7 mouse cellular contexts compared by ENCODE assay signal in genomic region chr9:100642186-100642839, GRCm38 (mm10). TPM values are rescaled to one million over a fixed set of nuclear protein-coding genes. Genes with fewer than 3 reads are reported as not detected.
A peak's percentile ranks its signal among the peaks of the same experiment; 100 is the strongest.
DNase-seq lines count a peak whose midpoint lies in the region; ATAC-seq and TF ChIP-seq lines count a peak whose summit lies in the region.

No protein-coding gene starts in this region.

- WGBS in neural tube, embryonic 11.5 days: 4% methylated on average over 16 of the region's 16 CpGs
- 0% methylated on average over 16 of the region's 16 CpGs for WGBS in intestine, postnatal 0 days
- WGBS in midbrain, embryonic 12.5 days: 3% methylated on average over 16 of the region's 16 CpGs

- H3K4me2 ChIP-seq in neural tube, embryonic 11.5 days (ENCODE audit: low read depth): peak overlapping the region; percentile 70
- peak overlapping the region; percentile 67 for H3K4me2 ChIP-seq in intestine, postnatal 0 days (replicated peaks; ENCODE audit: low read depth)
- H3K4me2 ChIP-seq in midbrain, embryonic 12.5 days (replicated peaks): peak overlapping the region; percentile 72

- H3K4me3 ChIP-seq in neural tube, embryonic 11.5 days (ENCODE audit: low read depth, low read length): peak overlapping the region; percentile 87
- H3K4me3 ChIP-seq in bone marrow macrophage, adult 2 months (ENCODE audit: insufficient read depth, low read length): peak overlapping the region; percentile 62
- peak overlapping the region; percentile 99 for H3K4me3 ChIP-seq in erythroblast, embryonic 14.5 days (replicated peaks)
- H3K4me3 ChIP-seq in intestine, postnatal 0 days (ENCODE audit: low read depth, low read length): peak overlapping the region; percentile 93
- H3K4me3 ChIP-seq in midbrain, embryonic 12.5 days: peak overlapping the region; percentile 84

- H3K27ac ChIP-seq in neural tube, embryonic 11.5 days (ENCODE audit: low read depth, low read length): peak overlapping the region; percentile 98
- peak overlapping the region; percentile 86 for H3K27ac ChIP-seq in bone marrow macrophage, adult 2 months (ENCODE audit: insufficient read depth, low read depth, low read length)
- peak overlapping the region; percentile 99 for H3K27ac ChIP-seq in intestine, postnatal 0 days (ENCODE audit: low read depth, low read length)
- H3K27ac ChIP-seq in midbrain, embryonic 12.5 days (replicated peaks): peak overlapping the region; percentile 97

- DNase-seq in neural tube, embryonic 11.5 days (ENCODE audit: low spot score): peak; percentile 30
- DNase-seq in neural tube, embryonic 10.5 days (ENCODE audit: extremely low spot score, low spot score): no peak
- DNase-seq in right cerebral cortex, adult 18-20 months: no peak

- ATAC-seq in neural tube, embryonic 11.5 days (ENCODE audit: insufficient read depth, low FRiP score, low TSS enrichment): no peak
- peak; percentile 1; the same call in 1 of the 2 replicates for ATAC-seq in intestine, postnatal 0 days
- no peak for ATAC-seq in midbrain, embryonic 12.5 days (ENCODE audit: low FRiP score, low read depth)

- H3K27me3 ChIP-seq in neural tube, embryonic 11.5 days (ENCODE audit: control insufficient read depth, insufficient read depth, low read length): no peaks in the 10 kb centered on the region
- no peaks in the 10 kb centered on the region for H3K27me3 ChIP-seq in erythroblast, embryonic 14.5 days (ENCODE audit: control insufficient read depth)
- H3K27me3 ChIP-seq in intestine, postnatal 0 days (replicated peaks; ENCODE audit: control insufficient read depth, insufficient read depth, low read length): no peaks in the 10 kb centered on the region
- no peaks in the 10 kb centered on the region for H3K27me3 ChIP-seq in midbrain, embryonic 12.5 days

- no peak for TF ChIP-seq POLR2A in bone marrow macrophage, adult 2 months (IDR thresholded peaks at IDR 0.05; ENCODE audit: borderline replicate concordance, low read depth, low read length)

- H3K9ac ChIP-seq in neural tube, embryonic 11.5 days (ENCODE audit: low read length): peak overlapping the region; percentile 89
- peak overlapping the region; percentile 86 for H3K9ac ChIP-seq in intestine, postnatal 0 days (ENCODE audit: low read depth, low read length)
- H3K9ac ChIP-seq in midbrain, embryonic 12.5 days (replicated peaks): peak overlapping the region; percentile 65

- peaks cover 11% of the 10 kb centered on the region for H3K4me1 ChIP-seq in neural tube, embryonic 11.5 days (ENCODE audit: control insufficient read depth, insufficient read depth, low read length)
- H3K4me1 ChIP-seq in bone marrow macrophage, adult 2 months (ENCODE audit: control insufficient read depth, insufficient read depth, low read length): peaks cover 18% of the 10 kb centered on the region
- peaks cover 38% of the 10 kb centered on the region for H3K4me1 ChIP-seq in erythroblast, embryonic 14.5 days (ENCODE audit: control insufficient read depth)
- no peaks in the 10 kb centered on the region for H3K4me1 ChIP-seq in intestine, postnatal 0 days (replicated peaks; ENCODE audit: control insufficient read depth, insufficient read depth, low read length)
- H3K4me1 ChIP-seq in midbrain, embryonic 12.5 days: peaks cover 34% of the 10 kb centered on the region

- TF ChIP-seq CTCF in bone marrow macrophage, adult 2 months (IDR thresholded peaks at IDR 0.05; ENCODE audit: low read depth, low read length): no peak
- no peak for TF ChIP-seq CTCF in intestine, postnatal 0 days (IDR thresholded peaks at IDR 0.05; ENCODE audit: low read depth)

- H3K36me3 ChIP-seq in neural tube, embryonic 11.5 days (ENCODE audit: control insufficient read depth, insufficient read depth, low read length): no peaks in the 10 kb centered on the region
- peaks cover under 1% of the 10 kb centered on the region for H3K36me3 ChIP-seq in erythroblast, embryonic 14.5 days (ENCODE audit: control insufficient read depth)
- H3K36me3 ChIP-seq in intestine, postnatal 0 days (ENCODE audit: control insufficient read depth, insufficient read depth): no peaks in the 10 kb centered on the region
- H3K36me3 ChIP-seq in midbrain, embryonic 12.5 days: no peaks in the 10 kb centered on the region

- H3K9me3 ChIP-seq in neural tube, embryonic 11.5 days (ENCODE audit: control insufficient read depth, low read length): no peaks in the 10 kb centered on the region
- H3K9me3 ChIP-seq in erythroblast, embryonic 14.5 days (ENCODE audit: control insufficient read depth, low read length): no peaks in the 10 kb centered on the region
- no peaks in the 10 kb centered on the region for H3K9me3 ChIP-seq in intestine, postnatal 0 days (ENCODE audit: control insufficient read depth)
- no peaks in the 10 kb centered on the region for H3K9me3 ChIP-seq in midbrain, embryonic 12.5 days

RNA-seq across cellular contexts. Expression of gene Stag1, which starts 44.7 kb away (rescaled TPM):
- polyA plus RNA-seq in neural tube, embryonic 11.5 days (2014; fragmentation: Nextera tagmentation; extraction: Ambion mirVana): 50.6 and 53.0 TPM in 2 replicates
- polyA plus RNA-seq in bone marrow macrophage, adult 2 months (2012; ENCODE audit: insufficient read depth, insufficient read length, missing spikeins): 34.1 and 35.9 TPM in 2 replicates
- 0.50 and 0.56 TPM in 2 replicates for polyA plus RNA-seq in erythroblast, embryonic 14.5 days (2012)
- 24.6 and 28.5 TPM in 2 replicates for polyA plus RNA-seq in intestine, postnatal 0 days (2015; fragmentation: Nextera tagmentation; extraction: Ambion mirVana)
- polyA plus RNA-seq in midbrain, embryonic 12.5 days (2016; fragmentation: Nextera tagmentation; extraction: Ambion mirVana): 57.0 and 63.6 TPM in 2 replicates

Comparison
In these comparisons a context has a peak if more than half of its experiments do, and no peak if none do; other contexts are left out.
1. RNA of gene Stag1, which starts 44.7 kb away (polyA plus RNA-seq): 57.0 to 63.6 TPM in midbrain, embryonic 12.5 days, 50.6 to 53.0 TPM in neural tube, embryonic 11.5 days, 34.1 to 35.9 TPM in bone marrow macrophage, adult 2 months and 24.6 to 28.5 TPM in intestine, postnatal 0 days; 0.50 to 0.56 TPM in erythroblast, embryonic 14.5 days; every median in the first group is over 10 times any median in the second.
2. Peak in every context shown above with its lines, with median percentiles within 50 percentile points of each other: H3K27ac ChIP-seq, H3K4me2 ChIP-seq, H3K4me3 ChIP-seq and H3K9ac ChIP-seq.